Mouse (Mus musculus) neural tube, embryonic 10.5 days (tissue): ENCODE results near the gene Atp9a.

Source experiments
- DNase-seq: peaks from one replicate; pipeline ENCODE4 v3.0.0-alpha.2; 2017; ENCODE audit warnings: low spot score; ENCODE audit errors: extremely low spot score

The Atp9a gene

GRCm38 (mm10) chr2:168642187-168642586, 100.0 kb downstream of the Atp9a start:
- no peak for DNase-seq

GRCm38 (mm10) chr2:168640460-168640859, 101.7 kb downstream of the Atp9a start:
- DNase-seq, result no peak

DNA sequence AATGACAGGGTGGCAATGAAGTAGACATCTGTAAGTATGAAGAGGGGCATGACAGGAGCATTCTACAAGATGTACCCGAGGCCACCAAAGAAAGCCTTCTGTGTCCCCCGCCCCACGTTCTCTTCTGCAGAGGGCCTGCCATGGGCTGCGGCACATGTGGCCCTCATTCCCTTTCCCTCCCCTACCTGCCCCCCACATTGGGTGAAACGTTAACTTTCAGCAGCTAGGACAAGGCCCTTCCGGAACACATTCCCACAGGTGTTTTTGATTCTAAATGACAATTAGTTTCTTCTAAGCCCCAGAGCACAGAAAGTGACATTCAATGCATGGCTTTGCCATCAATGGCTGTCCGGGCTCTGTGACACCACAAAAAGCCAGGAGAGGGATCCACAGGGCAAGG, 107.3 kb downstream of the Atp9a start:
- no peak for DNase-seq

DNA sequence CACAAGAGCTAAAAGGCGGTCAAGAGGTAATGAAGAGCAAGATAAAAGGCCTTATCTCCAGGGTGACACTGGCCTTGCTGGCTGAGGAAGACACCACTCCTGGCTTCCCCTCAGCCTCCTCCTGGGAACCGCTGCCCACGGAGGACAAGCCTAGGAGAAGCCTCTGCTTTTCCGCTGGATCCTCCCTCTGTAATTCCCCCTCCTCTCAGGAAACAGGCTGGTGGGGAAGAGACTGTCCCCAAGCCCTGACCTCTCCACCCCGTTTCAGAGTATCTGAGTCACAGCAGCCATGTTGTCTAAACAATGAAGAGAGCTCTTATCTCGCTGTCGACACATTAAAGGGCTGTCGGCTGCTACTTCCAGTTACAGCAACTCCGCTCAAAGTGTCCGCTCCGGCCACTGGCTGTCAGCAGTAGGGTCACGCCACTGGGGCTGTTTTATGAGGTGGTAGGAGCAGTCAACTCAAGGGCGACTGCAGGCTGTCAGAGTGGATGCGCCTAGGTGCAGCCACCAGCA, 108.8 kb downstream of the Atp9a start:
- DNase-seq, result no peak

GRCm38 (mm10) chr2:168632543-168632942, 109.7 kb downstream of the Atp9a start:
- no peak for DNase-seq

GRCm38 (mm10) chr2:168628787-168629186, 113.4 kb downstream of the Atp9a start:
- peak; percentile 86 for DNase-seq

- DNase-seq, result no peak
These were observed 114.1 kb downstream of the Atp9a start for GRCm38 (mm10) chr2:168627829-168628770.

- no peak for DNase-seq
These were observed 115.8 kb downstream of the Atp9a start for GRCm38 (mm10) chr2:168626385-168626784.

GRCm38 (mm10) chr2:168625091-168625490, 117.1 kb downstream of the Atp9a start:
- DNase-seq, result no peak

DNA sequence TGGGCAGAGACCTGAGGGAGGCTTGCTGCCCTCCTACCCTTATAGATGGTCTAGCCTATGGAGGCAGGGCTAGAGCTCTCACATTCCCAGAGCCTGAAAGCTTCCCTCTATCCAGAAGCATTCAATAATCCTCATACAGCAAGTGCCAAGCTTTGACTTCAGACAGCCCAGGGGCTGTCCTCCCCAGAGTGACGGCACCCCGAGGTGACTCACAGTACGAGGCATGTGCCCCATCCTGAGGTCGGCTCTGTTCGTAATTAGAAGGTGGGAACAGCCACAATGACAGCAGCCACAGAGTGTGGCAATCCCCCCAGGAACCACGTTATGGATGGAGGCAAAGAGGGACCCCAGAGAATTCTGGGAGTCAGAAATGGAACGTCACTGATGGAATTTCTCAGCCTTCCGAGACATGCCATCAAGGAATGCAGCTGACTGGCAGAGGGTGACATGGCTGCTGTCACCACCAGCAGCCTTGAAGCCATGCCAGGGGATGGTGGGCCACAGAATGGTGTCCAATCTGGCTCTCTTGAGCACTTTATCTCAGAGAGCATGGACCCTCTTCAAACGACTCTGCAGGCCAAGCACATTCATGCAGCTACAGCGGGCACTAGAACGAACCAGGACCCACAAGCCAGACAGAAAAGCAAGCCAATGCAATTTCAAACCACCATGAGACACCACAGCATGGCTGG, 121.0 kb downstream of the Atp9a start:
- no peak for DNase-seq

- DNase-seq, result no peak
These were observed 123.9 kb downstream of the Atp9a start for GRCm38 (mm10) chr2:168618205-168618717.

GRCm38 (mm10) chr2:168615160-168615559, 127.0 kb downstream of the Atp9a start:
- DNase-seq, result no peak

DNA sequence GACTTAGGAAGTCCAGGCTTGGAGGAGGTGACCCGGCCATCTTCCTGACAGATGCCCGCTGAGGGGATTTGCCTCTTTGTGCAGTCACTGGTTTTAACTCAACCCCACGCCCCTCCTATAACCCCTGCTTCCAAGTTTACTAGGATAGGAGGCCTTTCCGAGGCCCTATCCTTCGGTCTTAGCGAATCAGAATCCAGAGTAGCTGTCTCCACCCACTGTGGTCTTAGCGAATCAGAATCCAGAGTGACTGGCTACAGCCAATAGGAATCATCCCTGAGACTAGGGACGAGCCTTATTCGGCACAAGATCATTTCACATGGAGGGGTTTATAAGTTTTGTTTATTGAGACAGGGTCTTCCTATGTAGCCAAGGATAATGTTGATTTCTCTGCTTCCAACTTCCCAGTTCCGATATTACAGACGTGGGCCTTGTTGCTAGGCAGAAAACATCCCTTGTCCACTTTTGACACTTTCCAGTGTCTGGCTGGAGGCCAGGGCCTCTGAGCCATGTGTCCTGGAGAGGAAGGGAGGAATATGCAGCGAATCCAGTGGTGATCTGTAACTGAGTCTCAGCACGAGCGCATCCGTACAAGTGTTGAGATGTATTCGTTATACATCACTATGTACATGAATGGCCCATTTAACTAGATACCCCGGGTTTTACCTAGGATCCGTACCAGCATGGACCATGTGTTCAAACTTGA, 127.9 kb downstream of the Atp9a start:
- DNase-seq, result no peak

- DNase-seq, result no peak
These were observed 128.9 kb downstream of the Atp9a start for GRCm38 (mm10) chr2:168613092-168613880.

DNA sequence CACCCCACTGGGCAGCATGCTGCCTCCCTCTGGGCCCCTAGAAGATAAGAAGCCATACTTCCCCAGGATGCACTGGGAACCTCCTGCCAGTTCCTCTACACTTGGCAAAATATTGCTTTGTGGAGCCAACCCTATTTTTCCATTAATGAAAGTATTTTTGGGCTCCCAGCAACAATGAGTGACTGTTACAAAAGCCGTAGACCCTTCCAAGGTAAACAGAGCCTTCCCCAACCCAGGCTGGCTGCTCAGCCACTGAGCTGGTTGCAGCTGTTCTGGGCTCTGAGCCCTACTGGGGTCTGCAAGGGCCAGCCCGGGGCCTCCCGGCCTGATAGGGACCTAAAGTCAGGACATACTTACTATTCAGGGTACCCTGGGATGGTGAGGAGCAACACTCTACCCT, 131.3 kb downstream of the Atp9a start:
- no peak for DNase-seq

GRCm38 (mm10) chr2:168609653-168610248, 132.5 kb downstream of the Atp9a start:
- DNase-seq, result no peak

DNA sequence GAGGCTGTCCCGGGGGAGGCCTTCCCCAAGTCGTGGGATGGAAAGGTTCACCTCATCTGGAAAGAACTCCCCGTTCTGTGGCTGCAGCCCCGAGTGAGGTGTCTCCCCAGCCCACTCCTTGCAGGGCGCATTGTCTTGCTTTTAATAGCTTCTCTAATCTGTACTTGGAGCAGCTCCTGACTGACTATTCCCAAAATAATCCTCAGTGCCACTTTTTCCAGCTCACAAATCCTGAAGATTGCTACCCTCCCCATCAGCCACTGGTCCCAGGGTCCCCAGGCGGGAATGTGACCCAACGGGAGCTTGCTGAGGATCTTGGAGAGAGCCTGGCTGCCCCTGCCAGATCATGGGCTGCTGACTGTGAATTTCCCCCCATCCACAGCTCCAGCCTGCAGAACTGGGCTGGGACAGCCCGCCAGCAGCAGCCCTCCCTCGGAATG, 134.1 kb downstream of the Atp9a start:
- no peak for DNase-seq

- DNase-seq, result no peak
These were observed 137.5 kb downstream of the Atp9a start for GRCm38 (mm10) chr2:168604655-168605070.

DNA sequence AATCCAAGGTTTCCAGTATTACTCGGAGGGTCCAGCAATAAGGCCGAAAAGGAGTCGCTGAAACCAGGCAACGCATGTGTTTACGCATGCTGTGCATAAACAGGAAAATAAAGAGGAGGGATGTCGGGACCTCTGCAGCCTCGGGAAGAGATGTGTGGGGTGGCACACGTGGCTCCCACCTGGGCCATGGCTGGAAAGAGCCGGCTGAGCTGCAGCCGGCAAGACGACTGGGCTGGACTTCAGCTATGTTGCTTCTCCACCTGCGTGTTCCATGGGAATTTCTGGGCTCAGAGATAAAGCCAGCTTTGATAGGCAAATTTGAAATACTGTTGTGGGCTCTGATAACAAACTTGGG, 139.8 kb downstream of the Atp9a start:
- DNase-seq, result no peak
